Mouse (Mus musculus): ENCODE measurements around the gene Iars. TPM values are rescaled to one million over a fixed set of nuclear protein-coding genes. Genes with fewer than 3 reads are reported as not detected.

The Iars gene
- polyA plus RNA-seq, 1 experiment from 2014 or later: 123 TPM

GRCm38 (mm10) chr13:49652481-49653179 lies 29.3 kb upstream of the Iars start, which contains the start of the genes Cenpp and Nol8:
Gene Cenpp, minus strand, starts transcription at chr13:49652785.
Gene Nol8, plus strand, starts transcription at chr13:49653078.
- Histone ChIP-seq H3K9ac (ENCODE audit: low read length) (peak within 1 kb of the TSS; percentile 60), H3K4me1 (ENCODE audit: control insufficient read depth, insufficient read depth, low read length) (peaks cover 14% of the 10 kb centered on the region), H3K4me3 (ENCODE audit: low read depth, low read length) (peak within 1 kb of the TSS; percentile 60), H3K9me3 (ENCODE audit: control insufficient read depth, low read length) (no peaks in the 10 kb centered on the region), H3K27ac (ENCODE audit: low read depth, low read length) (no peak within 1 kb of the TSS), H3K27me3 (ENCODE audit: control insufficient read depth, insufficient read depth, low read length) (no peaks in the 10 kb centered on the region), H3K4me2 (ENCODE audit: low read depth) (peak within 1 kb of the TSS; percentile 77), H3K36me3 (ENCODE audit: control insufficient read depth, insufficient read depth, low read length) (no peaks in the 10 kb centered on the region; the same call in 1 of the 2 replicates)
- peak; percentile 98 for ATAC-seq (ENCODE audit: insufficient read depth, low FRiP score, low TSS enrichment)
- DNase-seq (ENCODE audit: low spot score): peak; percentile 100
- WGBS: under 1% methylated on average over 68 of the region's 68 CpGs

GRCm38 (mm10) chr13:49653180-49653541 lies 28.7 kb upstream of the Iars start:
- no peaks in the 10 kb centered on the region for H3K27me3 ChIP-seq (ENCODE audit: control insufficient read depth, insufficient read depth, low read length)
- peak overlapping the region; percentile 77 for H3K4me2 ChIP-seq (ENCODE audit: low read depth)
- H3K9ac ChIP-seq (ENCODE audit: low read length): peak overlapping the region; percentile 60
- DNase-seq (ENCODE audit: low spot score) (no peak), ATAC-seq (ENCODE audit: insufficient read depth, low FRiP score, low TSS enrichment) (peak; percentile 74)
- no peaks in the 10 kb centered on the region for H3K9me3 ChIP-seq (ENCODE audit: control insufficient read depth, low read length)
- no peaks in the 10 kb centered on the region; the same call in 1 of the 2 replicates for H3K36me3 ChIP-seq (ENCODE audit: control insufficient read depth, insufficient read depth, low read length)
- peak overlapping the region; percentile 60 for H3K4me3 ChIP-seq (ENCODE audit: low read depth, low read length)
- H3K4me1 ChIP-seq (ENCODE audit: control insufficient read depth, insufficient read depth, low read length): peaks cover 14% of the 10 kb centered on the region
- H3K27ac ChIP-seq (ENCODE audit: low read depth, low read length): no peak overlapping the region
- WGBS: under 1% methylated on average over 16 of the region's 16 CpGs

- no peak overlapping the region for H3K4me2 ChIP-seq (ENCODE audit: low read depth)
- H3K27ac ChIP-seq (ENCODE audit: low read depth, low read length): no peak overlapping the region
- H3K9ac ChIP-seq (ENCODE audit: low read length): no peak overlapping the region
- H3K4me3 ChIP-seq (ENCODE audit: low read depth, low read length): no peak overlapping the region
- H3K36me3 ChIP-seq (ENCODE audit: control insufficient read depth, insufficient read depth, low read length): 0 out of 2 replicates have a peak, but pooled peaks cover 3% of the 10 kb centered on the region
- DNase-seq (ENCODE audit: low spot score) (no peak), ATAC-seq (ENCODE audit: insufficient read depth, low FRiP score, low TSS enrichment) (no peak)
- no peaks in the 10 kb centered on the region for H3K9me3 ChIP-seq (ENCODE audit: control insufficient read depth, low read length)
- no peaks in the 10 kb centered on the region for H3K4me1 ChIP-seq (ENCODE audit: control insufficient read depth, insufficient read depth, low read length)
- no peaks in the 10 kb centered on the region for H3K27me3 ChIP-seq (ENCODE audit: control insufficient read depth, insufficient read depth, low read length)
- 88% methylated on average over 2 of the region's 2 CpGs for WGBS
Measured at GRCm38 (mm10) chr13:49677793-49678192, 4.1 kb upstream of the Iars start.

- 0 out of 2 replicates have a peak, but pooled peaks cover under 1% of the 10 kb centered on the region for H3K36me3 ChIP-seq (ENCODE audit: control insufficient read depth, insufficient read depth, low read length)
- DNase-seq (ENCODE audit: low spot score): no peak
- H3K27me3 ChIP-seq (ENCODE audit: control insufficient read depth, insufficient read depth, low read length): no peaks in the 10 kb centered on the region
- H3K9ac ChIP-seq (ENCODE audit: low read length): peak overlapping the region; percentile 89
- H3K4me1 ChIP-seq (ENCODE audit: control insufficient read depth, insufficient read depth, low read length): peaks cover 5% of the 10 kb centered on the region; the same call in 1 of the 2 replicates
- H3K4me2 ChIP-seq (ENCODE audit: low read depth): peak overlapping the region; percentile 66
- peak; percentile 1 for ATAC-seq (ENCODE audit: insufficient read depth, low FRiP score, low TSS enrichment)
- 0 out of 2 replicates have a peak overlapping the region, but pooled peaks have one; percentile 39 for H3K27ac ChIP-seq (ENCODE audit: low read depth, low read length)
- H3K4me3 ChIP-seq (ENCODE audit: low read depth, low read length): peak overlapping the region; percentile 97
- WGBS: 1% methylated on average over 20 of the region's 20 CpGs
- no peaks in the 10 kb centered on the region for H3K9me3 ChIP-seq (ENCODE audit: control insufficient read depth, low read length)
Measured at GRCm38 (mm10) chr13:49682233-49682846, 440 bp downstream of the Iars start.

GRCm38 (mm10) chr13:49684266-49684665 lies 2.4 kb downstream of the Iars start:
- no peak for DNase-seq (ENCODE audit: low spot score)
- no peak overlapping the region for H3K4me3 ChIP-seq (ENCODE audit: low read depth, low read length)
- 58% methylated on average over 4 of the region's 4 CpGs for WGBS

GRCm38 (mm10) chr13:49691056-49691455 lies 9.2 kb downstream of the Iars start:
- Histone ChIP-seq H3K9me3 (ENCODE audit: control insufficient read depth, low read length) (no peaks in the 10 kb centered on the region), H3K4me1 (ENCODE audit: control insufficient read depth, insufficient read depth, low read length) (no peaks in the 10 kb centered on the region), H3K27ac (ENCODE audit: low read depth, low read length) (no peak overlapping the region), H3K36me3 (ENCODE audit: control insufficient read depth, insufficient read depth, low read length) (peaks cover 17% of the 10 kb centered on the region; the same call in 1 of the 2 replicates), H3K4me2 (ENCODE audit: low read depth) (no peak overlapping the region), H3K4me3 (ENCODE audit: low read depth, low read length) (no peak overlapping the region), H3K9ac (ENCODE audit: low read length) (no peak overlapping the region), H3K27me3 (ENCODE audit: control insufficient read depth, insufficient read depth, low read length) (no peaks in the 10 kb centered on the region)
- ATAC-seq (ENCODE audit: insufficient read depth, low FRiP score, low TSS enrichment): no peak
- no peak for DNase-seq (ENCODE audit: low spot score)
- 93% methylated on average over 5 of the region's 5 CpGs for WGBS

More at GRCm38 (mm10) chr13:49684266-49684665, 2.4 kb downstream of the Iars start:
- Histone ChIP-seq H3K36me3 (ENCODE audit: control insufficient read depth, insufficient read depth, low read length) (peaks cover 5% of the 10 kb centered on the region; the same call in 1 of the 2 replicates), H3K27me3 (ENCODE audit: control insufficient read depth, insufficient read depth, low read length) (no peaks in the 10 kb centered on the region), H3K4me2 (ENCODE audit: low read depth) (peak overlapping the region; percentile 6; the same call in 1 of the 2 replicates), H3K27ac (ENCODE audit: low read depth, low read length) (0 out of 2 replicates have a peak overlapping the region, but pooled peaks have one; percentile 14), H3K4me1 (ENCODE audit: control insufficient read depth, insufficient read depth, low read length) (peaks cover 5% of the 10 kb centered on the region; the same call in 1 of the 2 replicates), H3K9me3 (ENCODE audit: control insufficient read depth, low read length) (no peaks in the 10 kb centered on the region), H3K9ac (ENCODE audit: low read length) (no peak overlapping the region)
- ATAC-seq (ENCODE audit: insufficient read depth, low FRiP score, low TSS enrichment): no peak

- Histone ChIP-seq H3K27me3 (ENCODE audit: control insufficient read depth, insufficient read depth, low read length) (no peaks in the 10 kb centered on the region), H3K36me3 (ENCODE audit: control insufficient read depth, insufficient read depth, low read length) (peaks cover 8% of the 10 kb centered on the region), H3K4me2 (ENCODE audit: low read depth) (no peak overlapping the region), H3K4me1 (ENCODE audit: control insufficient read depth, insufficient read depth, low read length) (no peaks in the 10 kb centered on the region), H3K4me3 (ENCODE audit: low read depth, low read length) (no peak overlapping the region), H3K9ac (ENCODE audit: low read length) (no peak overlapping the region), H3K27ac (ENCODE audit: low read depth, low read length) (no peak overlapping the region), H3K9me3 (ENCODE audit: control insufficient read depth, low read length) (no peaks in the 10 kb centered on the region)
- DNase-seq (ENCODE audit: low spot score) (no peak), ATAC-seq (ENCODE audit: insufficient read depth, low FRiP score, low TSS enrichment) (no peak)
- WGBS: 93% methylated on average over 11 of the region's 11 CpGs
Measured at GRCm38 (mm10) chr13:49703216-49703779, 21.4 kb downstream of the Iars start.

- H3K4me1 ChIP-seq (ENCODE audit: control insufficient read depth, insufficient read depth, low read length): no peaks in the 10 kb centered on the region
- no peaks in the 10 kb centered on the region for H3K9me3 ChIP-seq (ENCODE audit: control insufficient read depth, low read length)
- no peak overlapping the region for H3K4me3 ChIP-seq (ENCODE audit: low read depth, low read length)
- ATAC-seq (ENCODE audit: insufficient read depth, low FRiP score, low TSS enrichment): peak; percentile 91
- peaks cover 16% of the 10 kb centered on the region for H3K36me3 ChIP-seq (ENCODE audit: control insufficient read depth, insufficient read depth, low read length)
- H3K4me2 ChIP-seq (ENCODE audit: low read depth): no peak overlapping the region
- no peak overlapping the region for H3K9ac ChIP-seq (ENCODE audit: low read length)
- peak; percentile 65 for DNase-seq (ENCODE audit: low spot score)
- no peaks in the 10 kb centered on the region for H3K27me3 ChIP-seq (ENCODE audit: control insufficient read depth, insufficient read depth, low read length)
- 63% methylated on average over 3 of the region's 3 CpGs for WGBS
- H3K27ac ChIP-seq (ENCODE audit: low read depth, low read length): peak overlapping the region; percentile 44
Measured at GRCm38 (mm10) chr13:49706032-49706690, 24.3 kb downstream of the Iars start.
